Mouse (Mus musculus) liver, embryonic 12.5 days (tissue): ENCODE data around the gene Zfp276. TPM values are rescaled to one million over a fixed set of nuclear protein-coding genes. Genes with fewer than 3 reads are reported as not detected.
"Not testable (repeated sequence)": the region's sequence is repeated elsewhere in the genome, so short reads cannot be mapped to it uniquely, and the experiment has no call there.

ENCODE experiments used
- ATAC-seq: fragments of 200-750 bp; cut with Nextera tagmentation; 2 replicates; pipeline ENCODE4 v1.8.0; 2017; ENCODE audit warnings: moderate number of reproducible peaks, mild to moderate bottlenecking, moderate library complexity
- H3K27ac ChIP-seq: fragments of 300-500 bp; sonication (generic); 2 replicates; pipeline ENCODE4 v1.5.1; 2016; ENCODE audit warnings: mild to moderate bottlenecking
- H3K27me3 ChIP-seq: fragments of 300-500 bp; sonication (generic); replicated peaks from 2 replicates; pipeline ENCODE4 v1.6.1; 2016; ENCODE audit warnings: mild to moderate bottlenecking, moderate library complexity
- H3K36me3 ChIP-seq: fragments of 300-500 bp; sonication (generic); 2 replicates; pipeline ENCODE4 v1.6.1; 2016; ENCODE audit warnings: mild to moderate bottlenecking, moderate library complexity
- H3K4me1 ChIP-seq: fragments of 300-500 bp; sonication (generic); 2 replicates; pipeline ENCODE4 v1.6.1; 2016
- H3K4me2 ChIP-seq: fragments of 300-500 bp; sonication (generic); 2 replicates; pipeline ENCODE4 v1.6.1; 2016; ENCODE audit warnings: mild to moderate bottlenecking, moderate library complexity
- H3K4me3 ChIP-seq: fragments of 300-500 bp; sonication (generic); 2 replicates; pipeline ENCODE4 v1.5.1; 2016; ENCODE audit warnings: mild to moderate bottlenecking, moderate library complexity
- H3K9ac ChIP-seq: fragments of 300-500 bp; sonication (generic); 2 replicates; pipeline ENCODE4 v1.6.1; 2016; ENCODE audit warnings: mild to moderate bottlenecking, moderate library complexity
- H3K9me3 ChIP-seq: fragments of 300-500 bp; sonication (generic); replicated peaks from 2 replicates; pipeline ENCODE4 v1.6.1; 2016; ENCODE audit warnings: mild to moderate bottlenecking, moderate library complexity
- WGBS: fragments of 180-500 bp; shearing (Covaris S2); methylation state at CpG from one replicate; pipeline ENCODE4 v1.1.7; 2016; ENCODE audit not compliant: insufficient replicate concordance; 5-methylcytosine and 5-hydroxymethylcytosine counted together
- polyA plus RNA-seq: library from polyadenylated mRNA; unstranded; fragments of >200 nt; fragmentation: Nextera tagmentation; extraction: Ambion mirVana; gene quantifications from 2 replicates; pipeline ENCODE4 v1.2.1, GENCODE M21; 2016

The Zfp276 gene
- polyA plus RNA-seq, 1 experiment from 2014 or later: 11.8 TPM

- 69% methylated on average over 7 of the region's 7 CpGs for WGBS
- H3K36me3 ChIP-seq: peaks cover 84% of the 10 kb centered on the region
Observed at GRCm38 (mm10) chr8:123278445-123278844, 24.4 kb downstream of the Zfp276 start.

GRCm38 (mm10) chr8:123279828-123280227 lies 25.8 kb downstream of the Zfp276 start:
- H3K27me3 ChIP-seq: no peaks in the 10 kb centered on the region
- H3K4me2 ChIP-seq: no peak overlapping the region
- H3K4me3 ChIP-seq: no peak overlapping the region
- H3K4me1 ChIP-seq: no peaks in the 10 kb centered on the region; the same call in 1 of the 2 replicates
- peaks cover 84% of the 10 kb centered on the region for H3K36me3 ChIP-seq
- no peak overlapping the region for H3K9ac ChIP-seq
- ATAC-seq: no peak
- H3K27ac ChIP-seq: no peak overlapping the region
- H3K9me3 ChIP-seq: no peaks in the 10 kb centered on the region
- 81% methylated on average over 4 of the region's 4 CpGs for WGBS

More at GRCm38 (mm10) chr8:123278445-123278844, 24.4 kb downstream of the Zfp276 start:
- no peak overlapping the region for H3K4me3 ChIP-seq
- H3K9me3 ChIP-seq: no peaks in the 10 kb centered on the region
- no peak for ATAC-seq
- H3K4me2 ChIP-seq: no peak overlapping the region
- H3K27me3 ChIP-seq: no peaks in the 10 kb centered on the region
- H3K4me1 ChIP-seq: no peaks in the 10 kb centered on the region
- H3K27ac ChIP-seq: no peak overlapping the region
- H3K9ac ChIP-seq: no peak overlapping the region

- H3K36me3 ChIP-seq: peaks cover 80% of the 10 kb centered on the region
- H3K27me3 ChIP-seq: no peaks in the 10 kb centered on the region
- no peaks in the 10 kb centered on the region for H3K9me3 ChIP-seq
- H3K9ac ChIP-seq: no peak overlapping the region
- 78% methylated on average over 13 of the region's 13 CpGs for whole genome bisulfite sequencing
- no peak overlapping the region for H3K27ac ChIP-seq
- no peaks in the 10 kb centered on the region; the same call in 1 of the 2 replicates for H3K4me1 ChIP-seq
- no peak overlapping the region for H3K4me3 ChIP-seq
- ATAC-seq: no peak
- no peak overlapping the region for H3K4me2 ChIP-seq
Observed at GRCm38 (mm10) chr8:123280302-123281094, 26.5 kb downstream of the Zfp276 start.

- WGBS: 84% methylated on average over 5 of the region's 6 CpGs
- H3K9ac ChIP-seq, ATAC-seq, H3K27me3 ChIP-seq, H3K27ac ChIP-seq, H3K4me1 ChIP-seq, H3K4me2 ChIP-seq, H3K4me3 ChIP-seq, H3K9me3 ChIP-seq: not testable (repeated sequence)
- peaks cover 90% of the 10 kb centered on the region for H3K36me3 ChIP-seq
Observed at GRCm38 (mm10) chr8:123282994-123283393, 29.0 kb downstream of the Zfp276 start.

- no peak overlapping the region for H3K27ac ChIP-seq
- WGBS: 85% methylated on average over 7 of the region's 7 CpGs
Observed at GRCm38 (mm10) chr8:123283991-123284390, 30.0 kb downstream of the Zfp276 start.

GRCm38 (mm10) chr8:123284493-123284892 lies 30.5 kb downstream of the Zfp276 start:
- no peaks in the 10 kb centered on the region for H3K27me3 ChIP-seq
- no peak for ATAC-seq
- H3K4me2 ChIP-seq: no peak overlapping the region
- H3K4me3 ChIP-seq: no peak overlapping the region
- H3K9ac ChIP-seq: no peak overlapping the region
- H3K36me3 ChIP-seq: peaks cover 90% of the 10 kb centered on the region
- WGBS: 83% methylated on average over 5 of the region's 5 CpGs
- no peak overlapping the region for H3K27ac ChIP-seq
- no peaks in the 10 kb centered on the region; the same call in 1 of the 2 replicates for H3K4me1 ChIP-seq
- no peaks in the 10 kb centered on the region for H3K9me3 ChIP-seq

More at GRCm38 (mm10) chr8:123283991-123284390, 30.0 kb downstream of the Zfp276 start:
- Histone ChIP-seq H3K27me3 (no peaks in the 10 kb centered on the region), H3K9ac (no peak overlapping the region), H3K9me3 (no peaks in the 10 kb centered on the region), H3K36me3 (peaks cover 90% of the 10 kb centered on the region), H3K4me2 (no peak overlapping the region), H3K4me1 (no peaks in the 10 kb centered on the region; the same call in 1 of the 2 replicates), H3K4me3 (no peak overlapping the region)
- ATAC-seq: no peak

- Histone ChIP-seq H3K27ac (no peak overlapping the region), H3K27me3 (no peaks in the 10 kb centered on the region), H3K36me3 (peaks cover 89% of the 10 kb centered on the region), H3K4me1 (no peaks in the 10 kb centered on the region; the same call in 1 of the 2 replicates), H3K9ac (no peak overlapping the region), H3K9me3 (no peaks in the 10 kb centered on the region), H3K4me3 (no peak overlapping the region), H3K4me2 (no peak overlapping the region)
- WGBS: 89% methylated on average over 17 of the region's 17 CpGs
- no peak for ATAC-seq
Observed at GRCm38 (mm10) chr8:123287362-123287761, 33.4 kb downstream of the Zfp276 start.

GRCm38 (mm10) chr8:123290166-123290565 lies 36.2 kb downstream of the Zfp276 start:
- peaks cover 92% of the 10 kb centered on the region for H3K36me3 ChIP-seq
- H3K9ac ChIP-seq: no peak overlapping the region
- no peaks in the 10 kb centered on the region for H3K4me1 ChIP-seq
- H3K27ac ChIP-seq: no peak overlapping the region
- no peak for ATAC-seq
- H3K9me3 ChIP-seq: no peaks in the 10 kb centered on the region
- H3K4me2 ChIP-seq: no peak overlapping the region
- no peaks in the 10 kb centered on the region for H3K27me3 ChIP-seq
- 84% methylated on average over 4 of the region's 4 CpGs for WGBS
- no peak overlapping the region for H3K4me3 ChIP-seq

GRCm38 (mm10) chr8:123290679-123291078 lies 36.7 kb downstream of the Zfp276 start:
- H3K27me3 ChIP-seq: no peaks in the 10 kb centered on the region
- no peaks in the 10 kb centered on the region for H3K4me1 ChIP-seq
- H3K4me3 ChIP-seq: no peak overlapping the region
- H3K36me3 ChIP-seq: peaks cover 95% of the 10 kb centered on the region
- no peak overlapping the region for H3K27ac ChIP-seq
- H3K4me2 ChIP-seq: no peak overlapping the region
- H3K9me3 ChIP-seq: no peaks in the 10 kb centered on the region
- no peak overlapping the region for H3K9ac ChIP-seq
- no peak for ATAC-seq
- 92% methylated on average over 8 of the region's 8 CpGs for WGBS

- peaks cover 95% of the 10 kb centered on the region for H3K36me3 ChIP-seq
- H3K9ac ChIP-seq: no peak overlapping the region
- no peak for ATAC-seq
- no peaks in the 10 kb centered on the region for H3K4me1 ChIP-seq
- no peaks in the 10 kb centered on the region for H3K27me3 ChIP-seq
- no peak overlapping the region for H3K4me2 ChIP-seq
- no peaks in the 10 kb centered on the region for H3K9me3 ChIP-seq
- no peak overlapping the region for H3K4me3 ChIP-seq
- 80% methylated on average over 8 of the region's 8 CpGs for WGBS
- no peak overlapping the region for H3K27ac ChIP-seq
Observed at GRCm38 (mm10) chr8:123291716-123292115, 37.7 kb downstream of the Zfp276 start.

GRCm38 (mm10) chr8:123292281-123292680 lies 38.3 kb downstream of the Zfp276 start:
- Histone ChIP-seq H3K27ac (no peak overlapping the region), H3K36me3 (peaks cover 95% of the 10 kb centered on the region), H3K27me3 (no peaks in the 10 kb centered on the region), H3K4me2 (no peak overlapping the region), H3K4me3 (no peak overlapping the region), H3K9me3 (no peaks in the 10 kb centered on the region), H3K9ac (no peak overlapping the region), H3K4me1 (no peaks in the 10 kb centered on the region)
- no peak for ATAC-seq
- WGBS: 68% methylated on average over 3 of the region's 3 CpGs

GRCm38 (mm10) chr8:123292785-123293184 lies 38.8 kb downstream of the Zfp276 start:
- no peak overlapping the region for H3K4me3 ChIP-seq
- ATAC-seq: no peak
- H3K27me3 ChIP-seq: no peaks in the 10 kb centered on the region
- H3K36me3 ChIP-seq: peaks cover 95% of the 10 kb centered on the region
- no peak overlapping the region for H3K27ac ChIP-seq
- 70% methylated on average over 2 of the region's 2 CpGs for WGBS
- H3K4me1 ChIP-seq: no peaks in the 10 kb centered on the region
- no peak overlapping the region for H3K4me2 ChIP-seq
- H3K9ac ChIP-seq: no peak overlapping the region
- H3K9me3 ChIP-seq: no peaks in the 10 kb centered on the region
